Mouse (Mus musculus): Measurements from ENCODE around the gene Pgbd5.
"Not testable (repeated sequence)": the region's sequence is repeated elsewhere in the genome, so short reads cannot be mapped to it uniquely, and the experiment has no call there.

Gene Pgbd5

DNA sequence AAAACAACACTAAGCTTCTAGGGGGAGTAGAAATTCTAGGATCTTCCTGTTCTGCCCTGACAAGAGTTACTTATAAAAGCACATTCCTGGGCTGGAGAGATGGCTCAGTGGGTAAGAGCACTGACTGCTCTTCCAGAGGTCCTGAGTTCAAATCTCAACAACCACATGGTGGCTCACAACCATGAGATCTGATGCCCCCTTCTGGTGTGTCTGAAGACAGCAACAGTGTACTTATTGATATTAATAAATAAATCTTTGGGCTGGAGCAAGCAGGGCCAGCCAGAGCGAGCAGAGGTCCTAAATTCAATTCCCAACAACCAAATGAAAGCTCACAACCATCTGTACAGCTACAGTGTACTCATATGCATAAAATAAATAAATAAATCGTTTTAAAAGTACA lies 10.7 kb downstream of the Pgbd5 start:
- not testable (repeated sequence) for DNase-seq

DNA sequence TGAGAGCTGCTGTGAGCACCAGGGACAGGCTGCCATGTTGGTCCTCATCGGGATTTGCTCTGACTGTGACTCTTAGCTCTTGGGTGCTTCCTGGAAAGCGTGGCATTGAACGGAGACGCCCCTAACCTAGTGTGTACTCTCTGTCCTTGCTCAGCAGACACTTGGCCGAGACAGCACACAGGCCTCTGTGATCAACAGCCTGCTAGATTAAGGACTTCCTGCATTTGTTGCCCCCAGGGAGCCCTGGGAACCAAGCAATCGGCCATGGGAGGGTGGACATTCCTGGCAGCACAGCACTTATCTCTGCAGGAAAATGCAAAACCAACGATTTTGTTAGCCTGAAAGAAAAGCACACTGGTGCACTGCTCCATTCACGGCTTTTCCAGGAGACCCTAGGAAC lies 18.0 kb downstream of the Pgbd5 start:
- DNase-seq, result peak; percentile 16

DNA sequence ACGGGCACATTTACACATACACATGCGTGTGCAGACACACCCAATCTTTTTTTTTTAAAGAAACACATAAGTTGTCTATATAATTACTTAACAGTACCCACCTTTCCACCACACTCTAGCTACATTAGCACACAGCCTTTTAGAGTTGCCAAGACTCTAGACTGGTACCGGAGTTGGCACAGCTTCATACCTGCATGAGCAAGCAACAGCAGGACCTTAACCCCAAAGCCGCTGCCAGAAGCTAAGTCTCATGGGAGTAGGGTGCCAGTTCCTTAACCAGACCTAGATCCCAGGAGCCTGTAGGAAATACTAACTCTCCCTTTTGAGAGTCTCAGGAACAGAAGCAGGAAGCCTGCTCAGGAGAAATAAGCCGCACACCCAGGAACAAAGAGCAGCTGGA lies 20.5 kb downstream of the Pgbd5 start:
- DNase-seq, result peak; percentile 44

DNA sequence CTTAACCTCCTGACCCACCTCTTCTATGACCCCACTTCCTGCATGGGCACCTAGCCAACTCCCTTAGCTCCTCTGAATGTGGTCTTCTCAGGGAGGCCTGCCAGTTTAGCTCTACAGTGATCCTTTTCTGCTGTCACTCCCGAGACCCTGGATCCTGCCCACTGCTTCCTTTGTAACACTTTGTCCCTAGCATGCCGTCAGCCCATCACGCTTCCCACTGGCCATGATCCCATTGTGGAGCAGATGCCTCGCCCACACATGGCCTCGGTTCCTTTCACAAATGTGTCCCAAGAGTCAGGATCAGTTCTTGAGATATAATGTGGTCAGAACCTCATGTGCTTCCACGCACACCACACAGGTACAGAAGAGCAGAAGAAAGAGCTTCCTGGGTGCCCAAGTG lies 21.3 kb downstream of the Pgbd5 start:
- no peak for DNase-seq

DNA sequence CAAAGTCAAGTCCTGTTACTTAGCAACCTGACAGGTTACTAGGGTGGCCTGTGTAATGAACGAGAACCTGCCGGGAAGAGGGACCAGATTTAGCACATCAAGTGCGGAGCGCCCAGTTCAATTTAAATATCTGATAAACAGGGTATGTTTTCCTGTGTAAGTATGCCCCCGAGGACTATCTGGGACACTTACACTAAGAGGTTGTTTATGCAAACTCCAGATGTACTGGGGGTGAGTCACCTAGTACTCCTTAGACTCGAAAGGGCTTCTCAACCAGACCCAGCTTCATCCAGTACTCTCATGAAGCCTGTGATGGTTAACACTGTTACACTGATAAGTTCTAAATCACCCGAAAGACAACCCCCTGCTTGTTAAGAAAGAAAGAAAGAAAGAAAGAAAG lies 22.8 kb downstream of the Pgbd5 start:
- no peak for DNase-seq

DNA sequence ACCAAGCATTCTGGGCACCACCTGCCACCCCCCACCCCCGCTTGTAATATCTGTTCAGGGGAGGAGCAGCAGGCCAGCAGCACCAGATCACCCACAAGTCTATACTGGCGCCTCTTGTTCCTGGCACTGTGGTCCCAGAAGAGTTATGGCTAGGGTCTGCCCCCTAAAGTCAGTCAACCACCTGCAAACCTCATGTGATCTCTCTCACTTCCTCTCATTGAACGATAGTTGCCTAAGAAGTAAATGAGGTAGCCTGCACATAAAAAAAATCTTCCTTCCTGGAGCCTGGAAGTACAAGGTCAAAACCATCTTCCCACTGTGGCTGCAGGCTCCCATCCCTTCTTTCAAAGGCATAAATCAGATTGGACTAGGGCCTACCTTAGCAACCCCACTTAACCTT lies 23.7 kb downstream of the Pgbd5 start:
- no peak for DNase-seq

DNA sequence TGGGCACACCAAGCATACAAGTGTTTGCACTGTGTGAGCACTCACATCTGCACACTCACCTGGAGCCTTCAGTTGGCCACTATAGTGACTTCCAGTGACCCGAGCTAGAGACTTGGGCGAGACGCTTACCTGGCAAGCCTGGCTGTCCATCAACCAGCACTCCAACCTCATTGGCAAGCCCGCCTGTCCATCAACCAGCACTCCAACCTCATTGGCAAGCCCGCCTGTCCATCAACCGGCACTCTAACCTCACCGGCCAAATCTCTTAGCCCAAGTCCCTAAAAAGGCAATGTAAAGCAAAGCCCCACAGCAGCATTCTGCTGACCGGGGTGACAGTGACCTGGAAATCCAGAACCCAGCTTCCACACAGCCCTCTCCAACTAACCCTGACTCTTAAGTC lies 24.5 kb downstream of the Pgbd5 start:
- DNase-seq, result peak; percentile 49

DNA sequence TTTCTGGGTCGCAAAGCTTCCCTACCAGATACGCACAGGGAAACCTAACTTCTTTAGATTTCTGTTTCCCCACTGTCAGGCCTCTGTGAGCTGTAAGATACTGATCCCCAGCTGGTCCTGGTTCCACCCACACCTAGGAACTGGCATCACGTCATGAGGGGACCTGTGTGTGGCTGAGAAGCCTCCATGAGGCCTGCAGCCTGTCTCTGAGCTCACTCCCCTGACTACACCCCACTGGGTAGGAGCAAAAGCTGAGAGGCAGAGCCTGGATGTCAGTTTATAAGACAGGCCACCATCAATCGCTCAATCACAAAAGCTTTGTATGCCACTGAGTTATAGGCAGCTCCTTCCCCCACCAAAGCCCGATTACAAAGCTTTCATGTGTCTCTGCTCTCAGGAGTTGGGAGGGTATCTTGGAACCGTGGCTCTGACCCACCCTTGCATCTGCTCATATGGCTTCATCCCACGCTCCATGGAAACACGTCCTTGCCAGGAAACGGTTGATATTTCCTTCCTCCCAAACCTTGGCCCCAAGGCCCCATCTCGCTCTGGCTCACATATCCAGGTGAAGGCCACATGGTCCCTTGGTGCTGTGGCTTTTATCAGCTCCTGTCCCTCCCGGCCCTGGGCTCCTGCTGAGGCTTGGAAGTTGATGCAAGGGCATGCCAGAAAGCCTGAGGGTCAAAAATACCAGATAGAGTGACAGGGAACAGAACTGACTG lies 26.1 kb downstream of the Pgbd5 start:
- DNase-seq, result no peak

DNA sequence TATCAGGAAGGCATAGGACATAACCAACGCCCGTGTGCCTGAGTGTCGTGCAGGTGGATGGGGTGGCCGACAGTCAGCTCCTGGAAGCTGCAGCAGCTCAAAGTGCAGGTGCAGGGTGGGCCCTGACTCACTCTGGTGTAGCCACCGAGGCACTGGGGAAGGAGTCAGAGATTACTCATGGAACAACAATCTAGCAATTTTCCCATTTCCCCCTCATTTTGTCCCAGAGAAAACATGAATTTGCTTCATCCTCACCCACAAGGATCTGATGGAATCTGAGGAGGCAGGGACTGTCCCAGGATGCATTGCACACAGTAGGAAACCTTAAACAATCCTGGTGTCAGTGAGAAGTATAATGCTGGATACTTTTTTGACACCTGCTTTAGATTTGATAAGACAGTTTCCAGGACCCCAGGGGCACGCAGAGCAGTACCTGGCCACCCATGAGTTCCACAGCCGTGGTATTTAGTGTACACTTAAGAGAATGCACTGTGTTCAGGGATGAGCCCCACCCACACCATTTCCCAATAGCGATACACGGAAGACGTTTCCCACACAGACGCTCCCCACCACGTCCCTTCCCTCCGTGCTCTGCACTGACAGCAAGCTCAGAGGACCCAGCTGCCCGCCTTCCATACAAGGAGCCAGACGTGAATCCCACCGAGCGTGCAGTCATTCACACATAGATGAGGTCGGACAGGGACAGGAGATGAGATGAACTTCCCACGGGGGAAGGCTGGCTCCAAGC lies 26.8 kb downstream of the Pgbd5 start:
- DNase-seq, result no peak

DNA sequence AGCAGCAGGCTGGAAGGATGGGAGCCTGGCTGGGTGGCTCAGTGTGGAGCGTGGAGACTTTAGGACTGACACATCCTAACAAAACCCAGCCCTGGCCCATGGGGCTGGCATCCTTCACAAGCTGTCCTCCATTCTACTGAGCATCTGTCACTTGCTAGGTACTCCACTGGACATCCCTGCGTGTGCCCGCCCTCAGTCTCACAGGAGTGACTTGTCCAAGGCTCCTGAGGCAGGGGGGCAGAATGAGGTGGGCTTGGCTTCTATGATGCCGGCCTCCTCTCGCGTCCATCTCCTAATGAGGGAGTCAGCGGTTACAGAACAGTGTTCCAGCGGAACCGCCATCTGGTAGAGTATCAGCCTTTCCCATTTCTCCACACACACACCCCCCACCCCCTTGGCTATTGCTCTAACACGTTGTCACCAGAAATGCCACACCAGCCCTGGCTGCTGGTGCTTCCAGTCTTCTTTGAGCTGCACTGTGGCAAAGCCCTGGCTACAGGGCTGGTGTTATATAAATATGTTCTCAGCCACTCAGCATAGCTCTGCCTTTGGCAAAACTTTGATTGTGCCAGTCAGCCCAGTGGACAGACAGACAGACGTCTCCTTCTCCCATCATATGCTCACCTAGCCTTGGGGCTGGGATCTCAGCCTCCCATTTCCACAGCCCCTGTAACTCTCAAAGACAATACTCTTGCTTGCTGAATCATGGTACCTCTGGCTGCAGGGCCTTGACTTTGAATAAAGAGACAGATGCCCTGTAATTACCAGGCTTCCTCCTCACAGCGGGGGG lies 34.8 kb downstream of the Pgbd5 start:
- no peak for DNase-seq

DNA sequence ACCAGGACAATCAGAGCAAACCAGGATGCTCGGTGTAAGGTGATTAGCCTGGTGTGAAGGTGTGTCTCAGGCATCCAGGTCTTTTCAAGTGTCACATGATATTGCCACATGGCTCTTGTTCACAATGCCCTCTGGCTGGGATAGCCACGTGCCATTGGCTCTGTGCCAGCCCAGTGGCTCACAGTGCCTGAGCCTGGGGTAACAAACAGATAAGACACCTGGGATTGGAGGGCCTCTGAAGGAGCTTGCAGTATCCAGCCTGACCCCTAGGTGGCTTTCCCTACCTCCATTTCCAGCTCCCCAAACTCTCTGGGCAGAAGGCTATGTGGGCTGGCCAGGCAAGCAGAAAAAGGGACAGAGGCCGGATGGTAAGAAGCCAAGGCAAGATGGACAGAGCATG lies 35.6 kb downstream of the Pgbd5 start:
- DNase-seq, result peak; percentile 41

DNA sequence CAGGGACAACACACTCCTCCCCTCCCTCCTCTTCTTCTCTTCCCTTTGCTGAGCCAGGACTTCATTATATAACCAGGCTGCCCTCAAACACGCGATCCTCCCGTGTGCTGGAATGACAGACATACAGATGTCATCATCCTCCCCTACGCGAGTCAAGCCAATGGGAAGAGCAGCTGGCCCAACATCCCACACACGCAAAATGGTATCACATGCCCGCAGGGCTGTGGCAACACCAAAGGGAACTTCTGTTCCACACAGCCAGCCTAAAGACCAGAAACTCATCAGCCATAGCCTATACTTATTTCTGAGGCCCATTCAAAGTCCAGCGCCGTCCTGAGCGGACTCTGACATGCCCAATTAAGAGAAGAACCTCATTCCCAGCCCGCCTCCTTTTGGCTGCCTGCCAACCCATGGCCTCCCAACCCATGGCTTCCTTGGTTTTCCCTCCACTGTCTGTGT lies 40.0 kb downstream of the Pgbd5 start:
- DNase-seq, result peak; percentile 55

DNA sequence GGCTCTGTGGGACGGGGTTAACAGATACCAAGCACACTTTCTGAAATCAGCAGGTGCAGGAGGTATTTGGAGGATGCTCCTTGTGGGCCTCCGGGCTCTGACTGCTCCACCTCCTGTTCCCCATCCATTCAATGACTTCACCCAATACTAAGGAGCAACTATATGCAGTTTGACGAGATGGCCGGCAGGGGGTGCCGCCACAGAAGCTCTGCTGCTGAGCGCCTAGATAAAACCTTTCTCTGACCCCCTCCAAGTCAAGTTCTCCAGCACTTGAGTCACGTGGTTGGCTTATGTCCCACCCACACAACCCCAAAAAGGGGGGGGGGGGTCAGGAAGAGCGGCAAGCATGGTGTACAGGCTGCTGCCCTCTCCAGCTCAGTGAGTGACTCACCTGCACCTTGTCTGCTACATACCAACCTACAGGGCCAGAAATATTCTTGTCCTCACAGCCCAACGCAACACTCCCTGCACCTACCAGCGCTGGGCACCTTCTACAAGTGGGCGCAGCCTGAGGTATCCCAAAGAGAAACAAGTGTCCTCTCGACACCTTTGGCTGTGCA lies 40.5 kb downstream of the Pgbd5 start:
- DNase-seq, result peak; percentile 21

DNA sequence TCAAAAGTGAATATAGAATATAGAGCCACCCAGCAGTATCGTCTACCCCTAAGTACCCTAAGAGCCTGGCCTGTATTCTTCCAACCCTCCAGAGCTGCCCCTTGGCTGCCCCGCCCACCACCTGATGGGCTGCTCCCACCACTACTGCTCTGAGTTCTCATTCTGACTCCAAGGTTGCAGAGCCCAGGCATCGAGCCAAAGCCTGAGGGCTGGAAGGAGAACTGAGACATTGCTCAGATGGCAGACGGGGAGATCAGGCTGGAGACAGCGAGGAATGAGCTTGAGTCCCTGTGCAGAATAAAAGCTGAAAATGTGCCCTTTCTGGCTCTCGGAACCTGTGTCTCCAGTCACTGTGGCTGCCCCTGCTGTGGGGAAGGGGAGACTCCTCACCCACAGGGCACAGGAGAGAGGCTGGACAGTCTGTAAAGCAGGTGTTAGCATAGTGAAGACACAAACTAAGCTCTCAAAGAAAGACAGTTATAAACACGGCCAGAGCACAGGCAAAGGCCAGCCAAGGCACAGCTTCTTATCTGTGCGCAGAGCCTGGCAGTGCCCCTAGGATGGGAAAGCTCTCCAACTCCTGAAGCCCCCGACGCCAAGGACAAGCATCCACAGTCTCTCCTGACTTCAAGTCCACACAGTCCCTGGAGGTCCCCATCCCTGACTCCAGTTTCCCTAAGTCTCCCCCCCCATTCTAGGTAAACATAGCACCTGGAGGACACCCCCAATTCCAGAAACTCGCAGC lies 42.0 kb downstream of the Pgbd5 start:
- DNase-seq, result peak; percentile 12

DNA sequence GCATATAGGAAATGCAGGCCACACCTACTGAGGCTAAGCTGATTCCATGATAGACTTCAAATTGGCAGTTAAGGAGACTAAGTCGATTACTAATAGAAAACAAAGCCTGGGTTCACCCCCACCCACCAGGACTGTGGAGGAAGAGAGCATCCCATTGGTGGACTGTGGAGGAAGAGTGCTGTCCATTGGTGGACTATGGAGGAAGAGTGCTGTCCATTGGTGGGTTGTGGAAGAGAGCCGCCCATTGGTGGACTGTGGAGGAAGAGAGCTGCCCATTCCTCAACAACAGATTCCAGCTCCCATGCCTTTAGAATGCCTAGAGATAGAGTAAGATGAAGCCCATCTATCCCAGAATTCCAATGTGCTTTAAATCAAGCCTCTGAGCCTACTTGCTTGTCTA lies 42.9 kb downstream of the Pgbd5 start:
- no peak for DNase-seq

DNA sequence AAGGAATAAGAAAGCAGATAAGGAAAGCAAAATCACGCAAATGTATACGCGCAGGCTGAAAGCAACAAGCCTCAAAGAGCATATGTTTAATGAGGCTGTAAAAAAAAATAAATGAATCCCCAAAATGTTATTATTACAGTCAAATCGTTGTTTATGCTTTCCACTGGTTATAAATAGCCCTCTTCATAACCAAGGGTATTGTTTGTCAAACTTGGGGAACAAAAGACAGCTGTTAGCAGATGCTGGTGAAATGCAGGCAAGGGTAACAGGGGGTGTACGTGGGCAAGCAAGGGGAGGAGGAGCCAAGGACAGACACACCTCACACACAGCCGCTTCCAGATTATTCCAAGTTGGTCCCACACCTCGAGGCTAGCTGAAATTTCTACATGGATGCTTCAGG lies 44.1 kb downstream of the Pgbd5 start:
- no peak for DNase-seq

DNA sequence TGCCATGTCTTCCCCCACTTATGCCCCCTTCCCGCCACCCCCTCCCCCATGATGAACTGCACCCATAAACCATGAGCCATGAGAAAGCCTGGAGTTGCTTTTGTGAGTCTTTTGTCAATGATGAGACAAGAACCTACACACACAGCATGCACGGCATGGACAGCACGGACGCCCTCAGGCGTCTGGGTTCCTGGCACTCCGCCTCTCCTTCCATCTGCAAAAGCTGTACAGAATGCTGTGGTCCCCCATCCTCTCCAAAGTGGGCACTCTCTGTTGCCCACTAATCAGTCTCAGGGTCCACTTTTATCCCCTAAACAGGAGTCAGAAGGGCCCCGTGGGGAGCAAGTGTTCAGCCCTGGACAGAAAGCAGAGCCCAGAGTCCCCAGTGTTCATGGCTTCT lies 44.5 kb downstream of the Pgbd5 start:
- no peak for DNase-seq

DNA sequence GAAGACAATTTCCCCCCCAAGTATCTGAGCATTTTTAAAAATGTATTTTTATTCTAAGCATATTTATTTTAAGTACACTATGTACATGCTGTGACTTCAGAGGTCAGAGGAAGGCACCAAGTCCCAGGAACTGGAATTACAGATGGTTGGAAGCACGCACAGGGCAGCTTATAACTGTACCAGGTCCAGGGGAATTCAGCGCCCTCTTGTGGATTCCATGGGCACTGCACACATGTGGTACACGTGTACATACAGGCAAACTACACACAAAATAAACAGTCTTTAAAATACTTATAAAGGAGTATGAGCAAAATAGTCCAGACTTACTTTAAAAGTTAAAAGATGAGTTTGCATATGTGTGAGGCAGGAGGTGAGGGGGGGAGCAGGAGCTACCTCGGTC lies 45.5 kb downstream of the Pgbd5 start:
- no peak for DNase-seq

DNA sequence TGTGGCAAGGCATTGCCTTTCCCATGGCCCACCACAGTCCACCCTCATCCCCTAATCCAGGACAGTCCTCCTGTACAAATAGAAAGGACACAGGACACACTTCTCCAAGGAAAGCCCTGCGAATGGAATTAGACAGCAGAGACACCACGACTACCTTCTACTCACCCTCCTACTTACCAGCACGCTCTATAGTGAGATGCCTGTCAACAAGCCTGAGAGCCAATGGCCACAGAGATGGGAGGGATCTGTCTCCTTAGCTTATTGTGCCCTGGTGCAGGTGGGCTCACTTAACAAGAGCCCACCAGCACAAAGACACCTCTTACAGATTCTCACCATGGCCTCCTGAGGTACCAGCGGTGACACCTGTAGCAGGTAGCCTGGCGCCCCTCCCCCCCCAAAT lies 46.4 kb downstream of the Pgbd5 start:
- no peak for DNase-seq

DNA sequence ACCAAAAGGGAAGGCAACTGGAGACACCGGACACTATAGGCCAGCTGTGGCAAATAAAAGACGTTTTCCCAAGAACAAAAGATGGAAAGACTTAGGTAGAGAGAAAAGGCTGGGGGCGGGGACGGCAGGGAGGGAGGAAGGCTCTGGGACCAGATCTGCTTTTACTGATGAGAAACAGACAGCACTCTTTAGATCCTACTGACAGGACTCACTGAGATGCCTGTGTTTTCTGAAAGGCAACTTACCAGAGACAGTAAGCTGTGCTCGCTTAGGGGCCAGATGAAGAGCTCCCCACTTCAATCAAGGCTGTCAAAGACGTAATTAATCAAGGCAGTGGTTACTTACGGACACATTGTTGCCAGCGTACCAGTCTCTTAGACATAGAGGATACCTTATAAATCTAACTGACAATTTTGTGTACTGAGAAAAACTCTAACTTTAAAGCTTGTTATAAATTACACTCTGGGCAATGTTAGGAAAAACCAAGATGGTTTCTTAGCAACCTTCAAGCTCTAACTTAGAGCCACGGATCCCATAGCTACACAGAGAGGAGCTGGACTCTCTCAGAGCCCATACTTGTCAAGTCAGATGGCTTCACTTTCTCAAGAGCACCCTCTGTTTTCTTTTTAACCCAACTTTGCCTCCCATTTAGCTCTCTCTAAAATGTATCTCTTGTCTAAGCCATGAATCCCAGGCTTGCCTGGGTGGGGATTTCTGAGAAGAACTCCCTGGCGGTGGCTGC lies 47.0 kb downstream of the Pgbd5 start:
- no peak for DNase-seq

DNA sequence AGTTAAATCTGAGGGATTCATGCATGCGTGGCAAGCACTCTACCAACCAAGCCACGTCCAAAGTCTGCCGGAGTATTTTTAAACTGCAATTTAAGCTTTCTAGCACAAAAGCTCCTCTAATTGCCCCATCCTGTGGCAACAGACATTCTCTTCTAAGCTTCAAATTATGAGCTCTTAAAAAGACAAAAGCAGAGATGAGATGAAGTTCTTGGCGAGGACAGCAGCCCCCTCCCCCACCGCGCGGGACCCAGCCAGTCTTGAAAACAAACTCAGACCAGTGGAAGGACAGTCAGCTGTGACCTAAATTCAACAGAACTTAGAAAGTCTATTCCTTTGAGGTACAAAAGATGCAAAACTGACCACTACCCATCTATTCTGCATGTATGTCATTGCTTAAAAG lies 48.3 kb downstream of the Pgbd5 start:
- no peak for DNase-seq

DNA sequence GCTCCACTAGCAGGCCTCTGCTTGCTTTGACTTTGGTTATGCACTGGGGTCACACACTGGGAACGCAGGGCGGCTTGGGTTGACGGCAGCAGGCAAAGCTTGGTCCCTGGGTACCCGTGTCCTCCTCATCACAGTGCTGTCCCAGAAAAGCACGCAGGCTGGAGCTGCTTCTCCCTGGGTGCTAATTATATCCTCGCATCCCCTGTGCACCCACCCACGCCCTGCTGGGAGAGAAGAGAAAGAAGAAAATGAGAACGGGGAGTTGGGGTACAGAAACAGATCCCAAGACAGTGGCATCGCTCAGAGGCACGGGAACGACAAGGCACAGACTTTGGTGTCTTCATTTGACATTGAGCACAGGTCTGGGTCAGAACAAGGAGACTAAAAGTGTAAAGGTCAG lies 50.0 kb downstream of the Pgbd5 start:
- DNase-seq, result no peak

Measured in kidney, postnatal 14 days (tissue).